Mouse (Mus musculus) forebrain, embryonic 16.5 days (tissue): ENCODE data around the gene Hist1h2bh. TPM values are rescaled to one million over a fixed set of nuclear protein-coding genes. Genes with fewer than 3 reads are reported as not detected.
"Not testable (repeated sequence)": the region's sequence is repeated elsewhere in the genome, so short reads cannot be mapped to it uniquely, and the experiment has no call there.

Experiments used
- ATAC-seq: fragments of 200-750 bp; cut with Nextera tagmentation; 2 replicates; pipeline ENCODE4 v1.8.0; 2017; ENCODE audit warnings: mild to moderate bottlenecking, moderate library complexity
- H3K27ac ChIP-seq: fragments of 300-500 bp; sonication (generic); 2 replicates; pipeline ENCODE4 v1.5.1; 2014; ENCODE audit warnings: low read length, control low read depth
- H3K27me3 ChIP-seq: fragments of 300-500 bp; sonication (generic); replicated peaks from 2 replicates; pipeline ENCODE4 v1.6.1; 2014; ENCODE audit warnings: low read length; ENCODE audit not compliant: control insufficient read depth, insufficient read depth
- H3K36me3 ChIP-seq: fragments of 300-500 bp; sonication (generic); 2 replicates; pipeline ENCODE4 v1.6.1; 2014; ENCODE audit not compliant: control insufficient read depth, insufficient read depth
- H3K4me1 ChIP-seq: fragments of 300-500 bp; sonication (generic); replicated peaks from 2 replicates; pipeline ENCODE4 v1.6.1; 2014; ENCODE audit warnings: low read length; ENCODE audit not compliant: control insufficient read depth, insufficient read depth
- H3K4me2 ChIP-seq: fragments of 300-500 bp; sonication (generic); 2 replicates; pipeline ENCODE4 v1.6.1; 2014; ENCODE audit warnings: mild to moderate bottlenecking, low read length, control low read depth
- H3K4me3 ChIP-seq: fragments of 300-500 bp; sonication (generic); replicated peaks from 2 replicates; pipeline ENCODE4 v1.5.1; 2014; ENCODE audit warnings: mild to moderate bottlenecking, low read length, control low read depth
- H3K9ac ChIP-seq: fragments of 300-500 bp; sonication (generic); replicated peaks from 2 replicates; pipeline ENCODE4 v1.6.1; 2014; ENCODE audit warnings: low read depth, low read length, control low read depth
- H3K9me3 ChIP-seq: fragments of 300-500 bp; sonication (generic); 2 replicates; pipeline ENCODE4 v1.6.1; 2016; ENCODE audit warnings: low read length; ENCODE audit not compliant: control insufficient read depth
- WGBS: fragments of 180-500 bp; shearing (Covaris S2); extraction: QIAGEN DNeasy Blood & Tissue Kit; methylation state at CpG from one replicate; pipeline ENCODE4 v1.1.7; 2014; 5-methylcytosine and 5-hydroxymethylcytosine counted together
- polyA plus RNA-seq: library from polyadenylated mRNA; unstranded; fragments of >200 nt; fragmentation: Nextera tagmentation; extraction: Ambion mirVana; gene quantifications from 2 replicates; pipeline ENCODE4 v1.2.1, GENCODE M21; 2015

The Hist1h2bh gene
- polyA plus RNA-seq, 1 experiment from 2014 or later, result 0.23 TPM

DNA sequence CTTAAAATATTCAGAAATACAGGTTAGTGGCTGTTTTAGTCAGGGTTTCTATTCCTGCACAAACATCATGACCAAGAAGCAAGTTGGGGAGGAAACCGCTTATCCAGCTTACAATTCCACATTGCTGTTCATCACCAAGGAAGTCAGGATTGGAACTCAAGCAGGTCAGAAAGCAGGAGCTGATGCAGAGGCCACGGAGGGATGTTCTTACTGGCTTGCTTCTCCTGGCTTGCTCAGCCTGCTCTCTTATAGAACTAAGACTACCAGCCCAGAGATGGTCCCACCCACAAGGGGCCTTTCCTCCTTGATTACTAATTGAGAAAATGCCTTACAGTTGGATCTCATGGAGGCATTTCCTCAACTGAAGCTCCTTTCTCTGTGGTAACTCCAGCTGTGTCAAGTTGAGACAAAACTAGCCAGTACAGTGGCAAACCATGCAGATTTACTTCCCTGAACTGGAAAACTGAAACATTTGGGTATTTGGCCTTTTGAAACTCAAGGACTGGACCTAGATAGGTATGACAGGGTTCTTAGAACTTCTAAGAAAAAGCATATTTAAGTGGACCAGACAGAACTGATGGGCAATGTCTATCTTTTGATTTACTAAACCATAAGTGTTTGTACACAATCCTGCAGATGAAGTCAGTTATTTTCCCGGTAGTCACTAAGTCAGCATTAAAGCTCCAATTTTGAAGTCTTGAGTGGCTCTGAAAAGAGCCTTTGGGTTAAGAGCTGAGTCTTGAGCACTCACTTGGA is 789 bp downstream of the Hist1h2bh start:
- not testable (repeated sequence) for H3K9me3 ChIP-seq, H3K27me3 ChIP-seq, H3K4me1 ChIP-seq, H3K36me3 ChIP-seq, ATAC-seq
- peak overlapping the region; percentile 58 for H3K4me2 ChIP-seq
- peak overlapping the region; percentile 42 for H3K4me3 ChIP-seq
- 9% methylated on average over 3 of the region's 3 CpGs for WGBS
- H3K9ac ChIP-seq, result peak overlapping the region; percentile 33; the same call in 1 of the 2 replicates
- H3K27ac ChIP-seq, result peak overlapping the region; percentile 48

GRCm38 (mm10) chr13:23541497-23541896 is 1.7 kb downstream of the Hist1h2bh start:
- no peak overlapping the region for H3K9ac ChIP-seq
- H3K4me2 ChIP-seq, result no peak overlapping the region
- H3K36me3 ChIP-seq, result no peaks in the 10 kb centered on the region
- H3K9me3 ChIP-seq, result no peaks in the 10 kb centered on the region
- no peak for ATAC-seq
- no peaks in the 10 kb centered on the region for H3K27me3 ChIP-seq
- WGBS, result 68% methylated on average over 3 of the region's 3 CpGs
- H3K4me3 ChIP-seq, result no peak overlapping the region
- peaks cover 8% of the 10 kb centered on the region; the same call in 1 of the 2 replicates for H3K4me1 ChIP-seq
- no peak overlapping the region for H3K27ac ChIP-seq

DNA sequence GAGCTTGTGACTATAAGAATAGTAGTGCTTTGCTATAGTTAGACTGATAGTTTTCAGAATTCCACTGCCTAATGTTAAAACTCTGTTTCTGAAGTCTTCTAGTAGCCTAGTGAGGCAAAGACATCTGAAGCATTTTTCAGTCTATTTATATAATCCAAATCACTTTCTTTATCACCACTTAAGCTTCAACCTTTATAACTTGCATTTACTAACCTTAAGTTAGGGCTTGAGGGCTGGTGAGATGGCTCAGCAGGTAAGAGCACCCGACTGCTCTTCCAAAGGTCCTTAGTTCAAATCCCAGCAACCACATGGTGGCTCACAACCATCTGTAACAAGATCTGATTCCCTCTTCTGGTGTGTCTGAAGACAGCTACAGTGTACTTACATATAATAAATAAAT is 3.4 kb downstream of the Hist1h2bh start:
- not testable (repeated sequence) for H3K36me3 ChIP-seq, ATAC-seq, H3K9me3 ChIP-seq, H3K27ac ChIP-seq, H3K27me3 ChIP-seq, H3K4me2 ChIP-seq, H3K9ac ChIP-seq, H3K4me3 ChIP-seq
- H3K4me1 ChIP-seq, result peaks cover 13% of the 10 kb centered on the region
- WGBS, result 70% methylated on average over 1 of the region's 1 CpGs

- H3K9me3 ChIP-seq, result no peaks in the 10 kb centered on the region
- H3K4me2 ChIP-seq, result no peak overlapping the region
- H3K27me3 ChIP-seq, result no peaks in the 10 kb centered on the region
- WGBS, result 87% methylated on average over 5 of the region's 5 CpGs
- ATAC-seq, result no peak
- no peak overlapping the region for H3K9ac ChIP-seq
- no peaks in the 10 kb centered on the region for H3K36me3 ChIP-seq
- peaks cover 24% of the 10 kb centered on the region for H3K4me1 ChIP-seq
- no peak overlapping the region for H3K27ac ChIP-seq
- H3K4me3 ChIP-seq, result no peak overlapping the region
Observed at GRCm38 (mm10) chr13:23538249-23538648, 4.9 kb downstream of the Hist1h2bh start.

GRCm38 (mm10) chr13:23537006-23537710 is 6.0 kb downstream of the Hist1h2bh start:
- 81% methylated on average over 3 of the region's 3 CpGs for WGBS
- no peaks in the 10 kb centered on the region for H3K9me3 ChIP-seq
- H3K36me3 ChIP-seq, result no peaks in the 10 kb centered on the region
- no peak for ATAC-seq
- H3K4me3 ChIP-seq, result peak overlapping the region; percentile 11; the same call in 1 of the 2 replicates
- peaks cover 34% of the 10 kb centered on the region for H3K4me1 ChIP-seq
- H3K9ac ChIP-seq, result no peak overlapping the region
- peak overlapping the region; percentile 38 for H3K4me2 ChIP-seq
- no peak overlapping the region for H3K27ac ChIP-seq
- no peaks in the 10 kb centered on the region for H3K27me3 ChIP-seq

GRCm38 (mm10) chr13:23536076-23536822 is 6.9 kb downstream of the Hist1h2bh start:
- peak overlapping the region; percentile 39; the same call in 1 of the 2 replicates for H3K9ac ChIP-seq
- WGBS, result 17% methylated on average over 7 of the region's 7 CpGs
- peak overlapping the region; percentile 30 for H3K4me3 ChIP-seq
- peak overlapping the region; percentile 29 for H3K4me2 ChIP-seq
- ATAC-seq, result no peak
- no peak overlapping the region for H3K27ac ChIP-seq
- H3K9me3 ChIP-seq, result no peaks in the 10 kb centered on the region
- H3K36me3 ChIP-seq, result no peaks in the 10 kb centered on the region
- peaks cover 36% of the 10 kb centered on the region for H3K4me1 ChIP-seq
- H3K27me3 ChIP-seq, result no peaks in the 10 kb centered on the region

DNA sequence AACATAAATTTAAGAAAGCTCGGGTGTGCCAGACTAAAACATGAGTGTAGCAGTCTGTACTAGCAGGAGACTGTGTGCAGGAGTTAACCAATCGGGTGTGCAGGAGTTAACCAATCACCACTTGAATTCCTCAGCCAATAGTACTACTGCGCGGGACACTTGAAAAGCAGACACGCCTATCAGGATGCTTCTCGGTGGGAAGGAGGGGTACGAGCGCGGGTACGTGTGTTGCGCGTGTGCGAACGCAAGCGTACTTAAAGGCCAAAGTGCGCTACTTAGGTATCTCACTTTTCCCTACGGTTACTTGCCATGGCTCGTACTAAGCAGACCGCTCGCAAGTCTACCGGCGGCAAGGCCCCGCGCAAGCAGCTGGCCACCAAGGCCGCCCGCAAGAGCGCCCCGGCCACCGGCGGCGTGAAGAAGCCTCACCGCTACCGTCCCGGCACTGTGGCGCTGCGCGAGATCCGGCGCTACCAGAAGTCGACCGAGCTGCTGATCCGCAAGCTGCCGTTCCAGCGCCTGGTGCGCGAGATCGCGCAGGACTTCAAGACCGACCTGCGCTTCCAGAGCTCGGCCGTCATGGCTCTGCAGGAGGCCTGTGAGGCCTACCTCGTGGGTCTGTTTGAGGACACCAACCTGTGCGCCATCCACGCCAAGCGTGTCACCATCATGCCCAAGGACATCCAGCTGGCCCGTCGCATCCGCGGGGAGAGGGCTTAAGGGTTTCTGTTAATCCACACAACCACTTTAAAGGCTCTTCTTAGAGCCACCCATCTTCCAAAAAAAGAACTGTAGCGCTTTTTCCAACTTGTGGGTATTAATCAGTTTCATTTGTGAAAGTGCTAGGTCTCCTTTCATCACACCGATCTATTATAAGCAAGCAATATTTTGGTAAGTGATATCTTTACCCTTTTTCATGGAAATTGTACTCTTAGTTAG is 7.8 kb downstream of the Hist1h2bh start, which contains the start of gene Hist1h3g:
Hist1h3g (plus strand) TSS at position 286 of the 939 bp plus-strand sequence.
- not testable (repeated sequence) for H3K27me3 ChIP-seq

DNA sequence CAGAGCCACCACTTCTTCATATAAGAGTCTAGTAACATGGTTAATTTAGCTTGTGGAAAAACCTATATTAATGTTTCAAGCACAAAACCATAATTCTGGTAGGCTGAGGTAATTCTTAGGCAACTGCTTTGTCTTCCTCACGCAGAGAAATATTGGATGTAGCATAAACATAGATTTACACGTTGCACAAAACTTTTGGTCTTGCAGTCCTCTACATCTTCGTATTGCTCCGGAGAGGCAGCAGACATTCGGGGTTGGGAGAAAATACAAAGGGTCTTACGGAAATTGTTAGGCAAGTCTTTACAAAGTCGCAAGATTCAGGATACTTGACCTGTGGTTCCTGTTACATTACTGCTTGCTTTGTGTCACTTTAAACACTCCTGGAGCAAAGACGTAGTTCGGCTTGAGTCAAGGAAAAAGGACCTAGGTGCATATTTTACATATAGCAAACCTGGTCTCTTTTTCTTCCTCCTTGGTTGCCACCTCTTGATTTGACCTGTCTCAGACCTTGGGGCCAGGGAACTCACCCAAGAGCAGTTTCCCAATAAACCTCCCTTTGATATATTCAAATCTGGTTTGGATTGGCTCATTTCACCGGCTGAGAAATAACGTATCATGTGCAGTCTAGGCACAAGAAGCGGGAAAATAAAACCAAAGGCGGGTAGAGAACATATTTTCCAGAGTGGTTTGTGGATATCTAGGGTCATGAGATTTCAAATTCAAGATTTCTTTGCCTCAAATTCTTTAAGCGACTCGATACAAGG is 8.6 kb downstream of the Hist1h2bh start:
- H3K9ac ChIP-seq, result peak overlapping the region; percentile 35
- H3K27ac ChIP-seq, result peak overlapping the region; percentile 75
- no peaks in the 10 kb centered on the region for H3K9me3 ChIP-seq
- ATAC-seq, result no peak
- no peaks in the 10 kb centered on the region for H3K27me3 ChIP-seq
- peaks cover 36% of the 10 kb centered on the region for H3K4me1 ChIP-seq
- WGBS, result under 1% methylated on average over 15 of the region's 15 CpGs
- no peaks in the 10 kb centered on the region for H3K36me3 ChIP-seq
- peak overlapping the region; percentile 55 for H3K4me3 ChIP-seq
- H3K4me2 ChIP-seq, result peak overlapping the region; percentile 78

More for the DNA sequence above, 7.8 kb downstream of the Hist1h2bh start, which contains the start of gene Hist1h3g:
- ATAC-seq, result peak; percentile 91
- not testable (repeated sequence) for H3K36me3 ChIP-seq, H3K9me3 ChIP-seq
- H3K4me1 ChIP-seq, result peaks cover 36% of the 10 kb centered on the region
- peak within 1 kb of the TSS; percentile 55 for H3K4me3 ChIP-seq
- under 1% methylated on average over 48 of the region's 62 CpGs for WGBS
- H3K4me2 ChIP-seq, result peak within 1 kb of the TSS; percentile 78
- peak within 1 kb of the TSS; percentile 39 for H3K9ac ChIP-seq
- H3K27ac ChIP-seq, result peak within 1 kb of the TSS; percentile 75
